Mouse (Mus musculus) liver, adult 2 months (tissue): ENCODE measurements around the gene Jak1.

ENCODE experiments used
- CTCF ChIP-seq: fragments of 200-500 bp; IDR thresholded peaks from 2 replicates; pipeline ENCODE4 v1.5.1; 2011; ENCODE audit warnings: low read depth, low read length, control low read depth
- POLR2A ChIP-seq: fragments of 200-500 bp; IDR thresholded peaks from 2 replicates; pipeline ENCODE4 v1.6.1; 2011; ENCODE audit warnings: low read length, control low read depth; ENCODE audit not compliant: insufficient read depth; ENCODE audit errors: extremely low read depth

DNA sequence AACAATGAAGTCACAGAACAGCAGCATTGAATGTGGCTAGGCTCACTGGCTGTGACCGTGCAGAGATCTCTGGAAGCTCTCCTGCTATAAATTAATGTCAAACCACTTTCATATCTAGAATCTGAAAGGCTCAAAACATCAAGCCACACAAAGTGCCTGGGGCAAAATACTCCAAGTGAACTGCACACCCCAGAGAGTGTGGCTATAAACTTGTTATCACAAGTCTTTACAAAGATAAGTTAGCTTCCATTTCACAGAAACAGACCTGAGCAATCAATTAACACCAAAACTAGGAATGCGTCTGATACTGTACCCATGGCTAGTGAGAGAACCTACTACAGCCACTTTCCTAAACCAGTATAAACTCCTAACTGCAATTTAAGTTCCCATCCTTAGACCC, 17.7 kb downstream of the Jak1 start:
- no peak for TF ChIP-seq POLR2A
- TF ChIP-seq CTCF, result no peak
